Mouse (Mus musculus) left cerebral cortex, adult 18-20 months (tissue): ENCODE measurements around the gene Nfatc4. TPM values are rescaled to one million over a fixed set of nuclear protein-coding genes. Genes with fewer than 3 reads are reported as not detected.
A peak's percentile ranks its signal among the peaks of the same experiment; 100 is the strongest.

Experiments used
- DNase-seq, 2 experiments: peaks; one replicate each; pipeline ENCODE4 v3.0.0; 2021 to 2022; ENCODE audit warnings: low spot score in 2 of 2, mixed read lengths in 1 of 2
- total RNA-seq, 2 experiments: library from RNA; stranded (reverse); gene quantifications; 2 replicates each; pipeline ENCODE4 v1.2.3; 2021

Gene Nfatc4
- total RNA-seq, 2 experiments from 2014 or later = 3.0 to 3.3 TPM

GRCm38 (mm10) chr14:55820576-55820975, 2.4 kb upstream of the Nfatc4 start:
- DNase-seq = no peak

GRCm38 (mm10) chr14:55822435-55822990, 431 bp upstream of the Nfatc4 start:
- DNase-seq = peak; percentile 39 to 42

DNA sequence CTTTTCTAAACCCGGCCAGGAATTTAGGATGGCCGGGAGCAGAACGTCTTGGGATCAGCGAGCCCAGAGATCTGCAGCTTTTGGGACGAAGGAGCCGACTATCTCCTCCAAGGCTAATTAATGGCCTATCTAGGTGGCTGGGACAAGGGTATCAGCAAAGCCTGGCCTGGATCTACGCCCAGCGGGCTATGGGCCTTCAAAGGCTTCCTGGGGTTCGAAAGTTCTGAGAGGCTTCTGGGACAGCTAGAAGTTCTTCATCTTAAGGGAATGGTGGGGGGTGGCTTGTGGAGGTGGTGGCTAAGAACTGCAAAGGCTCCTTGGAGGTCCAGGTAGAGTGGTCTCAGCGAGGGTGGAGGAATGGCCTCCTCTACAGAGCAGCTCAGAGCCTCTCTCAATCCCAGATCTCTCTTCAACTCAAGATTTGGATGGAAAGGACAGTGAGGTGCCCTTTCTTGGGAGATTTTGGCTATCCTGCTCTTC, 1.1 kb downstream of the Nfatc4 start:
- DNase-seq = no peak

GRCm38 (mm10) chr14:55824481-55825215, 1.7 kb downstream of the Nfatc4 start:
- DNase-seq = no peak

GRCm38 (mm10) chr14:55825216-55826051, 2.5 kb downstream of the Nfatc4 start:
- DNase-seq = no peak

DNA sequence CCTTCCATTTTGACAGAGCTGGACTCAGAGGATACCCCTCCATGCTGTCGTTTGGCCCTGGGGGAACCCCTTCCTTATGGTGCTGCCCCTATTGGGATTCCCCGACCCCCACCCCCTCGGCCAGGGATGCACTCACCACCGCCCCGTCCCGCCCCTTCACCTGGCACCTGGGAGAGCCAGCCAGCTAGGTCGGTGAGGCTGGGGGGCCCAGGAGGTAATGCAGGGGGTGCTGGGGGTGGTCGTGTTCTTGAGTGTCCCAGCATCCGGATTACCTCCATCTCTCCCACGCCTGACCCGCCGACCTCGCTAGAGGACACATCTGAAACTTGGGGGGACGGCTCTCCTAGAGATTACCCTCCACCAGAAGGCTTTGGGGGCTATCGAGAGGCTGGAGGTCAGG, 3.2 kb downstream of the Nfatc4 start:
- no peak for DNase-seq

- no peak for DNase-seq
These were observed 3.8 kb downstream of the Nfatc4 start for GRCm38 (mm10) chr14:55826551-55827340.

DNA sequence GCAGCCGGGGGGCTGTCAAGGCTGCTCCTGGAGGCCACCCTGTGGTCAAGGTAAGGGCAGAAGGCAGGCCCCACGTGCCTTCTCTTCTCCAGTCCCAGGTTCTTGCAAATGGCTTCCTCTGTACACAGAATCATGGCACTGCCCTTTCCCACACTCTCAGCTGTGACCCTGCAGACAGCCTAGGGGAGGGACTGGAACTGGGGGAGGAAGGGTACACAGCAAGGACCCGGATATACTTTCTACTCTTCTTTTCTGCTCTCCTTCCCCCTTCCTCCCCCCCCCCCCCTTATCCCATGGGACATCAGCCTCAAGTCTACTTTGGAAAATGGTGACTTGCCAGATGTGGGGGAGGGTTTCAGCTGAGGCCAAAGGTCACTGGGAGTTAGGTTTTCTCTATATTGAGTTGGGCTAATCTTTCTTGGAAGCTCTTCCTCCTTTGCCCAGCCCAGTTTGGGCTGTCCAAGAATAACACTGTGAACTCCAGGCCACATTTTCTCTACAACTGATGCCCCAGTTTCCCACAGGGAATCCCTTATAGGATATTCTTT, 5.8 kb downstream of the Nfatc4 start:
- DNase-seq = no peak

DNA sequence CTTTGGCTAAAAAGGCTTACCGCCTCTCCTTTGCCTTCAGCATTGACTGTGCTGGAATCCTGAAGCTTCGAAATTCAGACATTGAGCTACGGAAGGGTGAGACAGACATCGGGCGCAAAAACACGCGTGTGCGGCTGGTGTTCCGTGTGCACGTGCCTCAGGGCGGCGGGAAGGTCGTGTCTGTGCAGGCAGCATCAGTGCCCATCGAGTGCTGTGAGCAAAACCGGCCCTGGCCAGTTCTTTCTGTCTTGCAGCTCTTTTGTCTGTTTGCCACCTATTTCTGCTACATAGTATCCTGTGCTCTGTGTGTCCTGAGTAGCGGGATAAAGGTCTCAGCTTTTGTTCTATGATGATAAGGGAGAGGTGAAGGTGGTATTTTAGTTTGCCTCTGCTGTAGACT, 6.9 kb downstream of the Nfatc4 start:
- DNase-seq = no peak

DNA sequence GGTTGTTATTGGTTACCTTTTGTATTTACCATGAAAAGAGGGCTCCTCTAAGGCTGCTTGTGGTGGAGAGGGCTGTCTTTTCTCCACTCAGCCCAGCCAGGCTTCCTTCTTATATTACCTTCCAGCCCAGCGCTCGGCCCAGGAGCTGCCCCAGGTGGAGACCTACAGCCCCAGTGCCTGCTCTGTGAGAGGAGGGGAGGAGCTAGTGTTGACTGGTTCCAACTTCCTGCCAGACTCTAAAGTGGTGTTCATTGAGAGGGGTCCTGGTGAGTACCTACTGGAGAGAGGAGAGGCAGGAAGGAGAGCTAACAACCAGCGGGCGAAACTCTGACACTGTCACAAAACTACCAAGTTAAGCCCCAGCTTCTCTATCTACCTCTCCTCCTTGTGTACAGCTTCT, 7.4 kb downstream of the Nfatc4 start:
- DNase-seq = no peak

DNA sequence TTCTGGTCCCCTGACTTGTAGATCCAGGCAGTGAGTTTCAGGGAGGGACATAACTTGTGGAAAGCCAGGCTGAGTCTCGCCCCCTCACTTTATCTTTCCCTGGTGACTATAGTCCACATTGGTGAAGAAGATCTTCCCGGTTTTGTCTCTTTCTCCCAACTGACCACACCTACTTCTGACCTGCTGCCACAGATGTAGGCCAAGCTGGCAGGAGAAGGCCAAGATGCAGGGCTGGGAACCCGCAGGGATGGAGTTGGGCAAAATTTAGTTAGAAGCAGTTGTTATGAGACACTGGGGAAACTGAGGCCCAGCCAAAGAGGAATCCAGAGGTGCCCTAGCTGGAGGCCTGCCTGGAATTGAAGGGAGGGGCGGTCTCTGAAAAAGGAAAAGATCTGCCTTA, 10.2 kb downstream of the Nfatc4 start:
- DNase-seq = no peak

GRCm38 (mm10) chr14:55834808-55835533, 12.0 kb downstream of the Nfatc4 start:
- no peak for DNase-seq

DNA sequence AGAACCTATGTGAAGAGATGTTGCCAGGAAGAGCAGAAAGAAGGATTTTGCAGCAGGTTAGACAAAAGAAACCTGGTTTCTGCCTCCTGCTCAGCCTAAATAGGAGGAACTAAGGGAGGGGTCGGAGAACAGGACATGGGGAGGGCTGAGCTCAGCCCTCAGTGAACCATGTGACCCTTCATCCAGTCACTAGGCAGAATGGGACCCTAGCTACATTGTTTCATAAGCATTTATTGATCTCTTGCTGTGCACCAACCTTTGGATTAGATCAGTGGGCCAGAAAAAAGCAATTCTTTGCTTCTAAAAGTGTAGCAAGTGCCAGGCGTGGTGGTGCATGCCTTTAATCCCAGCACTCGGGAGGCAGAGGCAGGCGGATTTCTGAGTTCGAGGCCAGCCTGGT, 15.4 kb downstream of the Nfatc4 start:
- no peak for DNase-seq

GRCm38 (mm10) chr14:55838740-55839139, 15.8 kb downstream of the Nfatc4 start:
- no peak for DNase-seq

DNA sequence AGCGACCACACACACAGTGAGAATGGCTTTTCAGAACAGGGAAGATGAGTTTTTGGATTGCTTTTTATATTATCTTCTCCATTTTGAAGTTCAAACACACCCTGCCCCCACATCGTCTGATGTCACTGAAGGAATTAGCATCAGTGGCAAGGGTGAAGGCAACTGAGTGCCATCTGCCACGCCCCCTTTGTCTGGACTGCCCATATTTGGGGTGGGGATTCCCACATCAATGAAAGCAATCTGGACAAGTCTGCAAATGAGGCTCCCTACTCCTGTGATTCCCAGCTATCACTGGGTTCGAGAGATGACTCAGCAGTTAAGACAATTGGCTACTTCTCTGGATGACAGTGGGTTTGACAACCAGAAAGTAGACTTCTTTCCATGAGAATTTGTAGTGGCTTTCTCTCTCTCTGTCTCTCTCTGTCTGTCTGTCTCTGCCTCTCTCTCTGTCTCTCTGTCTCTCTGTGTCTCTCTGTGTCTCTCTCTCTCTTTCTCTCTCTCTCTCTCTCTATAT, 18.0 kb downstream of the Nfatc4 start:
- DNase-seq = no peak

DNA sequence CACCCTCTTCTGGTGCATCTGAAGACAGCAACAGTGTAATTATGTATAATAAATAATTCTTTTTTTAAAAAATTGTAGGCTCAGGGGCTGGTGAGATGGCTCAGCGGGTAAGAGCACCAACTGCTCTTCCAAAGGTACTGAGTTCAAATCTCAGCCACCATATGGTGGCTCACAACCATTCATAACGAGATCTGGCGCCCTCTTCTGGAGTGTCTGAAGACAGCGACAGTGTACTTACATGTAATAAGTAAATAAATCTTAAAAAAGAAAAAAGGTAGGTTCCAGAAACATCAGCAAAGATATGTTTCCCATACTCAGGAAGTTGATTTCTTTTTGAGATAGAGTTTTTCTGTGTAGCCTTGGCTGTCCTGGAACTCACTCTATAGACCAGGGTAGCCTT, 19.9 kb downstream of the Nfatc4 start:
- DNase-seq = no peak

DNA sequence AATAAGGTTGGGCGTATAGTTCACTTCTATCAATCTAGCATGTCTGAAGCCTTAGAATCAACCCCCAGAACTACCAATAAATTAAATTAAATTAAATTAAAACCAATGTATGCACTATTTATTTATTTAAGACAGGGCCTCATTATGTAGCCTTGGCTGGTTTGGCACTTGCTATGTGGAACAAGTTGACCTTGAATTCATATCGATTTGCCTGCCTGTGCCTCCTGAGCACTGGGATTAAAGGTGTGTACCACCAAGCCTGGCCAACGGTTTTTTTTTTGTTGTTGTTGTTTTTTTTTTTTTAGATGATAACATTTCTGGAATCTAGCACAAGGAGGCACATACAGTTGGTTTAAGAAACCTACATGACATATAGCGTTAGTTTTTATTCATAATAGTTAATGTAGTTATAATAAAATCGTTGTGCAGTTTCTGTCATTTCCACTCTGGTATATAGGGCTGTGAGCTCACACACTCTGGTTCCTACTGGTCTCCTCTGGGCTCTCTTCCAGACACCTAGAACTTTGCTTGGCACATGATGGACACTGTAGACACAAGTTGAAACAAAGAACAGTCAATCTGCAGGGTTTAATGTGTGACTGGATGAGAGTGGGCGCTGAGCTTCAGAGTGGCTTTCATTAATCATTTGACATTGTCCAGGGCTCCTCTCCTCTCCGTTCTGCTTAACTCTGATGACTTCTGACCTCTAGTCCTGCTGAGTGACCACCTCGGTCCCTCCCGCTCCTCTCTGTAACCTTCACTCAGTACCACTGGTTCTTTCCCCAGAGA, 22.8 kb downstream of the Nfatc4 start:
- DNase-seq = no peak

DNA sequence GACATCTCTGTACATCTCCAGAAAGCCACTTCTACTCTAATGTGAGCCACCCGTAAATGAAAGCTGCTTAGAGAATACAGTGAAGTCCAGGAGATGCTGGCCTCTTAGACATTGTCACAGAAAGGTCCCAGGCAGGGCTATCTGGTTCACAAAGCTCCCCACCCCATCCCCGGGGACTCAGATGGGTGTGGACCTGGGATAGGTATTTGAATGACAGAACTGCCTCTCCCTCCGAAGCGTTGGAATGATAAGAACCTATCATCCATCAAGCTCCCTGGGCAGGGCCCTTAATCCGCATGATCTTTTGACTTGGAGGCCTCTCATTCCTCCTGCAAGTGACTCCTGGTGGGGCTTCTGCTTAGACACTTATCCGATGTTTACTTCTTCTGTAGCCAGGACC, 27.9 kb downstream of the Nfatc4 start:
- no peak for DNase-seq
